Mouse (Mus musculus) neural tube, embryonic 13.5 days (tissue): ENCODE data around the gene Mtch2. TPM values are rescaled to one million over a fixed set of nuclear protein-coding genes. Genes with fewer than 3 reads are reported as not detected.
A peak's percentile ranks its signal among the peaks of the same experiment; 100 is the strongest.

Experiments
- ATAC-seq: fragments of 200-750 bp; cut with Nextera tagmentation; 2 replicates; pipeline ENCODE4 v1.8.0; 2017; ENCODE audit warnings: low read depth, mild to moderate bottlenecking, moderate TSS enrichment, moderate library complexity
- H3K27ac ChIP-seq: fragments of 300-500 bp; sonication (generic); replicated peaks from 2 replicates; pipeline ENCODE4 v1.5.1; 2015; ENCODE audit warnings: moderate library complexity, mild to moderate bottlenecking, inconsistent platforms
- H3K27me3 ChIP-seq: fragments of 300-500 bp; sonication (generic); 2 replicates; pipeline ENCODE4 v1.6.1; 2015; ENCODE audit warnings: mild to moderate bottlenecking, inconsistent platforms
- H3K36me3 ChIP-seq: fragments of 300-500 bp; sonication (generic); 2 replicates; pipeline ENCODE4 v1.6.1; 2015; ENCODE audit warnings: mild to moderate bottlenecking, inconsistent platforms
- H3K4me1 ChIP-seq: fragments of 300-500 bp; sonication (generic); replicated peaks from 2 replicates; pipeline ENCODE4 v1.6.1; 2015; ENCODE audit warnings: inconsistent platforms
- H3K4me2 ChIP-seq: fragments of 300-500 bp; sonication (generic); 2 replicates; pipeline ENCODE4 v1.6.1; 2015; ENCODE audit warnings: inconsistent platforms, mild to moderate bottlenecking, moderate library complexity
- H3K4me3 ChIP-seq: fragments of 300-500 bp; sonication (generic); 2 replicates; pipeline ENCODE4 v1.5.1; 2015; ENCODE audit warnings: mild to moderate bottlenecking, inconsistent platforms
- H3K9ac ChIP-seq: fragments of 300-500 bp; sonication (generic); 2 replicates; pipeline ENCODE4 v1.6.1; 2015; ENCODE audit warnings: moderate library complexity, mild to moderate bottlenecking, inconsistent platforms
- H3K9me3 ChIP-seq: fragments of 300-500 bp; sonication (generic); 2 replicates; pipeline ENCODE4 v1.6.1; 2016; ENCODE audit warnings: inconsistent platforms
- WGBS: fragments of 180-500 bp; shearing (Covaris S2); methylation state at CpG from one replicate; pipeline ENCODE4 v1.1.7; 2015; 5-methylcytosine and 5-hydroxymethylcytosine counted together
- polyA plus RNA-seq: library from polyadenylated mRNA; unstranded; fragments of >200 nt; fragmentation: Nextera tagmentation; extraction: Ambion mirVana; gene quantifications from 2 replicates; pipeline ENCODE4 v1.2.1, GENCODE M21; 2015

Gene Mtch2
- polyA plus RNA-seq, 1 experiment from 2014 or later, result 263 TPM

DNA sequence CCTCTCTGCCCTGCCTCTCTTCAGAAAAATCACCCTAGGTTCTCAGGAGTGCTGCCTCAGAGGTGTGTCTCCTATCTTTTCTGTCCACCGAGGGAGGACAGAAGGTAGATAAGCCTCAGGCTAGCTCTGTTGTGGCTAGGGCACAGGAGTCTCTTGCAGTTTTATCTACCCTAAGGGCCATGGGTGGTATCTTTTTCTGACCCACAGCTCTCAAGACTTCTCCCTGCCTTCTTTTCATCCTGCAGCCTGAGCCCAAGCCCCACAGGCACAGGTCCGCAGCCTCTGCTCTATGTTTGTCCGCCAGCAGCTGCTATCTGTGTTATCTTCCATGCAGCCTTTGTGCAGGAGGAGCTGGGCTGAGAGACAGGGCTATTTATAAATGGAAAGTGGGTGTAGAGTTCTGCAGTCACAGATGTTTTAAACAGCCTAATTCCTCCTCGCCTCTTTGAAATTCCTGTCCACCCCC lies 23.2 kb downstream of the Mtch2 start:
- no peak overlapping the region for H3K27ac ChIP-seq

DNA sequence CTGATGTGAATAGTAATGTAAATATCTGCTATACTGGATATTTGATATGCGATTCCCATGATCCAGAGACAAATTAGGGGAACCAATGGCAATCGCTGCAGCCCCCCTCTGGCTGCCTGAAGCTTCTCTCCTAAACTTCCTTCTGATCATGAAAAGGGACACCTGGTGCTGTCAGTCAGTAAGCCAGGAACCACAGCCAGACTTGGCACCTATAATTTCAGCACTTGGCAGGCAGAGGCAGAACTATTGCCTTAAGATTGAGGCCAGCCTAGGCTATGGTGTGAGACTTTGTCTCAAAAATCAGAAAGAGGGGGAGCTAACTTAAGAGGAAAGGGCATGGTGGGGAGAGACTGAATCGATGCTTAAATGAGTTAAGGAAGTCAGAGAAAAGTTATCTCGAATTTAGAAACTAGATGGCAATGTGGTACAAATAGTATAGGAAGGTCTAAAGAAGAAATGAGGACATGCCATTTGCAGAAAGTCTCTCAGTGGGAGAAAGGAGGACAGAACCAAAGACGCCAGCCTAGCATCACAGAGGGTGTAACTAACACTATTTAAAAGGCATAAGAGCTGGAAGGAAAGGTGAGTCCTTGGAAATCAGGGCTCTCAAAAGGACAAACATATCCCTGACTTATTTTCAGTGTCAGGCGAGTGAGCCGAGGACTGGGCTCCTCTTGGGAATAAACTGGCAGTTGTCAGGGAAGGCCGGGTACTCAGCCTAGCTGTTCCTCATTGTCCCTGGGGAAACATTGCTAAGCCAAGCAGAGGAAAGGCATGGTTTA lies 24.4 kb downstream of the Mtch2 start:
- Histone ChIP-seq H3K27me3 (no peaks in the 10 kb centered on the region), H3K4me3 (no peak overlapping the region), H3K27ac (no peak overlapping the region), H3K36me3 (peaks cover 18% of the 10 kb centered on the region), H3K4me1 (peaks cover 13% of the 10 kb centered on the region; the same call in 1 of the 2 replicates), H3K4me2 (no peak overlapping the region), H3K9me3 (no peaks in the 10 kb centered on the region), H3K9ac (no peak overlapping the region)
- 63% methylated on average over 8 of the region's 8 CpGs for WGBS
- ATAC-seq, result no peak

More for the DNA sequence above, 23.2 kb downstream of the Mtch2 start:
- peaks cover 13% of the 10 kb centered on the region; the same call in 1 of the 2 replicates for H3K4me1 ChIP-seq
- H3K36me3 ChIP-seq, result peaks cover 29% of the 10 kb centered on the region
- 0 out of 2 replicates have a peak, but pooled peaks have one; percentile 13 for ATAC-seq
- no peaks in the 10 kb centered on the region for H3K27me3 ChIP-seq
- 44% methylated on average over 4 of the region's 4 CpGs for WGBS
- H3K9ac ChIP-seq, result 0 out of 2 replicates have a peak overlapping the region, but pooled peaks have one; percentile 22
- H3K4me3 ChIP-seq, result no peak overlapping the region
- H3K9me3 ChIP-seq, result no peaks in the 10 kb centered on the region
- H3K4me2 ChIP-seq, result no peak overlapping the region

DNA sequence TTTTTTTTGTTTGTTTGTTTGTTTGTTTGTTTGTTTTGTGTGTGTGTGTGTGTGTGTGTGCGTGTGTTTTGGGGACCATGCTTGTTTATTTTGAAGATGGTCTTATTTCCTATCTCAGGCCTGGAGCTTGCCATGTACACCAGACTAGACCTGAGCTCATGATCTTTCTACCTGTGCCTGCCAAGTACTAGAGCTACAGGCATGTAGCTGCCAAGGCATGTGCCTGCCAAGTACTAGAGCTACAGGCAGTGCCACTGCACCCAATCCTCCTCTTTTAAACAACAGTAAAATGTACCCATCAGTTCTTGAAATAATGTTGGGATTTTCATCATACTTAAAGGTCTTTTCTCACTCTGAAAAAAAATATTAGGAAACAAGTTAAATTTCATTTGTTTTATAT lies 27.1 kb downstream of the Mtch2 start:
- no peak overlapping the region for H3K27ac ChIP-seq
- H3K9ac ChIP-seq, result no peak overlapping the region
- H3K4me3 ChIP-seq, result no peak overlapping the region
- H3K27me3 ChIP-seq, result no peaks in the 10 kb centered on the region
- WGBS, result 92% methylated on average over 1 of the region's 1 CpGs
- no peaks in the 10 kb centered on the region for H3K9me3 ChIP-seq
- no peak for ATAC-seq
- peaks cover 13% of the 10 kb centered on the region; the same call in 1 of the 2 replicates for H3K4me1 ChIP-seq
- no peak overlapping the region for H3K4me2 ChIP-seq
- peaks cover 1% of the 10 kb centered on the region; the same call in 1 of the 2 replicates for H3K36me3 ChIP-seq

DNA sequence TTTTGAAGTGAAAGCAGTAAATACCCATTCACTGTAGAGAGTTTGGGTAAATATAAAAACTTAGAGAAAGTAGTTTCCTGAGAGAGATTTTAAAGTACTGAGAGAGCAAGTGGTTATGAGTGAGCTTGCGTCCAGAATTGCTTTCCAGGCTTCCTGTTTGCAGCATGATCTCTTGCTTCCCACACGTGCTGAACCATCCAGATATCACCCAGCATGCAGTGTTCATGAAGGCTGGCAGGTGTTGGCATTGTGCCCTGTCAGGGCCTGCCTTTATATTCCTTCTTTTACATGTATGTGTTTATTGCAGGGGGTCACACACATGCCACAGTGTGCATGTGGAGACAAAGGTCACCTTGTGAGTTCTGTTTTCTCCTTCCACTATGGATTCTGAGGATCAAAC lies 28.3 kb downstream of the Mtch2 start:
- no peak overlapping the region for H3K4me3 ChIP-seq
- no peak for ATAC-seq
- peaks cover 23% of the 10 kb centered on the region for H3K4me1 ChIP-seq
- no peak overlapping the region for H3K27ac ChIP-seq
- H3K4me2 ChIP-seq, result no peak overlapping the region
- 83% methylated on average over 2 of the region's 2 CpGs for WGBS
- H3K27me3 ChIP-seq, result no peaks in the 10 kb centered on the region
- H3K9ac ChIP-seq, result no peak overlapping the region
- no peaks in the 10 kb centered on the region for H3K36me3 ChIP-seq
- no peaks in the 10 kb centered on the region for H3K9me3 ChIP-seq

DNA sequence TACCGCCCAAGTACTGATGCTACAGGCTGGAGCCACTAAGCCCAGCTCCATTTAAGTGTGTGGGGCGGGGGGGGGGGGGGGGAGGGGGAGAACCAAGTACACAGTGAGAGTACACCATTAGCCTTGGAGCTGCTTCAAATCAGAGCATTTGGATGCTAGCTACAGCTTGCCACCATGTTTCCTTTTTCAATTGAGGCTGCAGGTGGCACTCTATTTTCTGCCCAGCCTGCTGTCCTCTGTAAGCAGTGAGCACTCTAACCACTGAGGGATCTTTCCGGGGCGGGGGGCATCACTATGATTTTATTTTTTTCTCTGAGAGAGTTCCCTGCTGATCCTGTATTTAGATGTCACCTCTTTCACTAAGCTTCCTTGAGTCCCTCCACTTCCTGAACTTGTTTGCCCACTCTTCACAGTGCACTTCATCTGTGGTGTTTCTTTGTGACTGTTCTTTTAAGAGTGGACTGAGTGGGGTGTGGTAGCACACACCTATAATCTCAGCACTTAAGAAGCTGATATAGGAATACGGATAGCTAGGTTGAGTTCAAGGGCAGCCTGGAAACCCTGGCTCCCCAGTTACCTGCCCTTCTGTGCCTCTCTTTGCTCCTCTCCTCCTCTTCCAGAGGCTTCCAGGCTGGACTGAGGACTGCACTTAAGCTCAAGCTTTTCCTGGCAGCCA lies 30.8 kb downstream of the Mtch2 start:
- H3K9ac ChIP-seq, result no peak overlapping the region
- H3K27me3 ChIP-seq, result no peaks in the 10 kb centered on the region
- WGBS, result 63% methylated on average over 5 of the region's 5 CpGs
- H3K4me3 ChIP-seq, result no peak overlapping the region
- H3K27ac ChIP-seq, result no peak overlapping the region
- H3K9me3 ChIP-seq, result no peaks in the 10 kb centered on the region
- H3K4me2 ChIP-seq, result no peak overlapping the region
- H3K36me3 ChIP-seq, result no peaks in the 10 kb centered on the region
- no peak for ATAC-seq
- H3K4me1 ChIP-seq, result peaks cover 19% of the 10 kb centered on the region

DNA sequence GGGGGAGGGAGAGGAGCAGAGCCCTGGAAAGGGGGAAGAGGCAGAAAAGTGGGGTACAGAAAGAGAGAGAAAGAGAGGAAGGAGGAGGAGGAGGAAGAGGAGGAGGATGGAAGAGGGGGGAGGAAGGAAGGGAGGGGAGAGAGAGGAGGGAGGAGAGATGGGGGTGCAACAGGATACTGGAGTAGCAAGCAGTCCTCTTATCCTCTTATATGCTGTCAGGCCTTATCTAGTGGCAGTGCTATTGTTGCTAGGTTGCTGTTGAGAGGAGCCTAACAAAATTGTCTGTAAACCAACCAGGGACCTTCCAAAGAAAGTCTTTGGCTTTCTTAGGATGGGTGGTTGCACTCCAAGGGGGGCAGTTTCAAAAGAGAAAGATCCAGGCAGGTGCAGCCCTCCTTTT lies 32.5 kb downstream of the Mtch2 start:
- no peak for ATAC-seq
- no peak overlapping the region for H3K4me2 ChIP-seq
- H3K4me1 ChIP-seq, result peaks cover 24% of the 10 kb centered on the region
- no peak overlapping the region for H3K9ac ChIP-seq
- H3K9me3 ChIP-seq, result no peaks in the 10 kb centered on the region
- no peak overlapping the region for H3K27ac ChIP-seq
- H3K4me3 ChIP-seq, result no peak overlapping the region
- no peaks in the 10 kb centered on the region for H3K36me3 ChIP-seq
- peaks cover 2% of the 10 kb centered on the region; the same call in 1 of the 2 replicates for H3K27me3 ChIP-seq

DNA sequence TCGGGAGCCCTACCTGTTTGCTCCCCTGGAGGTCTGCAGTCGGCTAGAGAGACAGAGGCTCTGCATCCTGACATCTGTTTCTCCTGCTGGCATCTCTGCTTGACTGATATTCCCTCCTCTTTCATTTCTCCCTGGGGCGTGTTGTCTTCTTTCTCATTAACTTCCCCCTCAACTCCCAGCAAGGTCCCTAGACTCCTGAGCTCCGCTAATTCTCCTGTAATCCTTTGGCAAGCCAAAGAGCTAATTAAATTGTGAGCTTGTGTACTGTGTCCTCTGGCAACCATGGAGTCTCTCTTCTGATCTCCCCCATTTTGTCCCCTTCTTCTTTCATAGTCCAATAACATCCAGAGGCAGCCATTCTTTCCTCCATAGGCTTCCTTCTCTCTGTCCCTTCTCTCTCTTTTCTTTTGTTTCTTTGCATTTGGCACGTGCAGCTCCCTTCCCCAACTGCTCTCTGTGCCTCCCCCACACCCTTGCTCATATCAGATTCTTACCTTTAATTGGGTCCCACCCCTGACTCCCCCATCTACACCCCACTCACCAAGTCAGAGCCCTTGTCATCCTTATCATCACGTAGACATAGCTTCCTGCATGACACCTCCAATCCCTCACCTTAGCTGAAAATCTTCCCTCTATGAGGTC lies 33.3 kb downstream of the Mtch2 start:
- peaks cover 10% of the 10 kb centered on the region; the same call in 1 of the 2 replicates for H3K27me3 ChIP-seq
- H3K4me2 ChIP-seq, result no peak overlapping the region
- peaks cover 31% of the 10 kb centered on the region for H3K4me1 ChIP-seq
- ATAC-seq, result 0 out of 2 replicates have a peak, but pooled peaks have one; percentile 10
- H3K27ac ChIP-seq, result peak overlapping the region; percentile 64
- no peaks in the 10 kb centered on the region for H3K9me3 ChIP-seq
- no peak overlapping the region; the same call in 1 of the 2 replicates for H3K9ac ChIP-seq
- H3K4me3 ChIP-seq, result no peak overlapping the region
- H3K36me3 ChIP-seq, result no peaks in the 10 kb centered on the region
- WGBS, result 28% methylated on average over 6 of the region's 6 CpGs

DNA sequence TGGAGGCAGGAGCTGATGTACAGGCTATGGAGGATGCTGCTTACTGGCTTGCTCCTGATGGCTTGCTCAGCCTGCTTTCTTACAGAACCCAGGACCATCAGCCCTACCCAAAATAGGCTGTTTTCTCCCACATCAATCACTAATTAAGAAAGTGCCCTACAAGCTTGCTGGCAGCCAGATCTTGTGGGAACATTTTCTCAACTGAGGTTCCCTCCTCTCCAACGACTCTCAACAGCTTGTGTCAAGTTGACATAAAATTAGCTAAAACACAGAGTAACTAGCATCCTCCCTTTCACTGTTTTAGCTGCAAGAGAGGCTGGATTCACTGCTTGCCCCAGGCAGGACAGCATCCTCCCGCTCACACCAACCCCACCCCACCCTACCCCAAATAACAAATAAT lies 34.9 kb downstream of the Mtch2 start:
- peaks cover 41% of the 10 kb centered on the region for H3K4me1 ChIP-seq
- peaks cover 22% of the 10 kb centered on the region for H3K27me3 ChIP-seq
- H3K4me3 ChIP-seq, result no peak overlapping the region
- H3K9ac ChIP-seq, result no peak overlapping the region
- H3K4me2 ChIP-seq, result no peak overlapping the region
- no peak overlapping the region for H3K27ac ChIP-seq
- H3K9me3 ChIP-seq, result no peaks in the 10 kb centered on the region
- no peaks in the 10 kb centered on the region for H3K36me3 ChIP-seq
- WGBS, result 82% methylated on average over 2 of the region's 2 CpGs
- ATAC-seq, result no peak

DNA sequence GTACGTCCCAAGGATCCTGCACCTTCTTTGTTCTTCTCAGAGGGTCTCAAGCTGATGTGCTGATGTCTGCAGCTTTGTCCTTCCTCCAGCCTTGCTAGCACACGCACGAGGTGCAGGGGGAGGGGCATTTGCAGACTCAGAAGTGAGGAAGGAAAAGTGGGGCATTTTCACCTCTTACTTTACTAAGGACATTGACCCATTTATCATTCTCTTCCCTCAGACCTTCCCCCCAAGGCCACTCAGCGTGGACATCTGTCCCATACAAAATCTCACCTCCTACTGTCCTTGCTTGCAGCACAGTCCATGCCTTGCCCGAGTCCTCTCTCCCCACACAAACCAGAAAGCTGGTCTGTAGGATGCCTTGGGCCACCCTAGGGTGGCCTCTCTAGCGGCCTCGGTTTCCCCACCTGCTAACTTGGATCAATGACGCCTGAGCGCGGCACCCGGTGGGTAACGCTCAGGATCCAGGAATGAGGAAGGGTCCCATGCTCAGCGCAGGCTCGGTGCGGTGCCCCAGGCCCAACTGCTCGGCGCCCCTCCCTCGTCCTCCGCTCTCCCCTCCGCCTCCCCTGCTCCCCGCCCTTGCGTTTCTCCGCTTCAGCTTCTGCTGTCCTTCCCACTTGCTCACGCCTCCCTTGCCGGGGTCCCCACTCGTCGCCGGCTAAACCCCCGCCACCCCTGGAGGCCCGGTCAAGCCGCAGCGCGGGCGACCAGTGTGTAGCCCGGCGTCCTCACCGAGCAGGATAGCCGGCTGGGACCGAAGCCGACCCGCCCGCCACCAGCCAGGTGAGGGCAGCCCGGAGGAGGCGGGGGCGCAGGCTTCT lies 38.5 kb downstream of the Mtch2 start, which contains the start of gene C1qtnf4:
Gene C1qtnf4 (plus strand): TSS at position 643 of the 824 bp plus-strand sequence.
- Histone ChIP-seq H3K36me3 (no peaks in the 10 kb centered on the region), H3K9me3 (no peaks in the 10 kb centered on the region), H3K4me2 (peak within 1 kb of the TSS; percentile 79), H3K27me3 (peaks cover 50% of the 10 kb centered on the region), H3K27ac (peak within 1 kb of the TSS; percentile 95), H3K4me1 (peaks cover 60% of the 10 kb centered on the region), H3K4me3 (peak within 1 kb of the TSS; percentile 66), H3K9ac (peak within 1 kb of the TSS; percentile 90)
- peak; percentile 76 for ATAC-seq
- WGBS, result 1% methylated on average over 45 of the region's 45 CpGs

DNA sequence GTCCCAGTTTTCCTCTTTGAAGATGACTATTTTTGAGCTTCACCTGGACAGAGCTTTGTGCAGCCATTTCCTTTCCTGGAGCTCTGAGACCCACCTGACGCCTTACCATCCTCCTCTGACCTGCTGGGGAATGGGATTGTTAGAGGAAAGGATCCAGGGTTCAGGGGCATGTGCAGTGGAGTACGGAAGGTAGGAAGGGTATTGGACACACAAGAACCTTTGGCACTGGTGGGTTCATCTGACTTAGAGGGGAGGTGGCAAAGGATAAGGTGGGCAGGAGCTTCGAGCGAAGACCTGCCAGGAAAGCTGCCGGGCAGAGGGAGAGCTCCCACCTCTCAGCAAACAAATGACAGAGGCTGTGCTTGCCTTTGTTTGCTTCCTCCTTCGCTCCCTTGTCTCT lies 39.5 kb downstream of the Mtch2 start:
- Histone ChIP-seq H3K4me1 (peaks cover 61% of the 10 kb centered on the region), H3K4me2 (peak overlapping the region; percentile 79), H3K36me3 (0 out of 2 replicates have a peak, but pooled peaks cover 2% of the 10 kb centered on the region), H3K9me3 (no peaks in the 10 kb centered on the region), H3K27me3 (peaks cover 50% of the 10 kb centered on the region), H3K4me3 (peak overlapping the region; percentile 66), H3K27ac (peak overlapping the region; percentile 95), H3K9ac (peak overlapping the region; percentile 90)
- no peak for ATAC-seq
- 19% methylated on average over 6 of the region's 6 CpGs for WGBS

DNA sequence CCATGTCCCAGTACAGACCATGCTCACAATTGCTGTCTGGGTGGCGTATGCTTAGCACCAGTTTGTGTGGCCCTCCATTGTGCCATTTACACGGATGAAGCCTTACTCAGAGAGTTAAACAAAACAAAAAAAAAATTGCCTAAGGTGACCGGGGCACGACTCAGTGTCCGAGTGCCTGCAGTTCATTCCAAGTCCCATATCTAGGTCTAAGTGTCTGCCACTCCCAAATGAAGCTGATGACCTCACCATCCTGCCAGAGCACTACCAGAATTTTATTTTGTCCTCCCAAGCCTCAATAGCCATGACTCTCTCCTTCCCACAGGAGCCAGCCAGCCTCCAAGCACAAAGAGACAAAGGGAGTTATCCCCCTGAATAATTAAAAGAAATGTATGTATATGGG lies 40.7 kb downstream of the Mtch2 start:
- 0 out of 2 replicates have a peak overlapping the region, but pooled peaks have one; percentile 95 for H3K27ac ChIP-seq

More for the DNA sequence above, 40.7 kb downstream of the Mtch2 start:
- H3K4me1 ChIP-seq, result peaks cover 61% of the 10 kb centered on the region
- no peaks in the 10 kb centered on the region for H3K9me3 ChIP-seq
- H3K27me3 ChIP-seq, result peaks cover 50% of the 10 kb centered on the region
- H3K4me2 ChIP-seq, result peak overlapping the region; percentile 79
- H3K9ac ChIP-seq, result peak overlapping the region; percentile 90
- ATAC-seq, result no peak
- WGBS, result 70% methylated on average over 5 of the region's 5 CpGs
- H3K36me3 ChIP-seq, result peaks cover 10% of the 10 kb centered on the region; the same call in 1 of the 2 replicates
- H3K4me3 ChIP-seq, result peak overlapping the region; percentile 66
